Mouse (Mus musculus) lung, postnatal 0 days (tissue): ENCODE results near the gene Hoxc13.

Experiments used
- CTCF ChIP-seq: IDR thresholded peaks from 2 replicates; pipeline ENCODE4 v1.5.1; 2016; ENCODE audit warnings: antibody characterized with exemption, mild to moderate bottlenecking
- EP300 ChIP-seq: IDR thresholded peaks from 2 replicates; pipeline ENCODE4 v1.6.1; 2016; ENCODE audit warnings: antibody characterized with exemption, mild to moderate bottlenecking, control low read depth

- no peak for TF ChIP-seq EP300
- TF ChIP-seq CTCF: no peak
These were observed 48.4 kb downstream of the Hoxc13 start for GRCm38 (mm10) chr15:102969296-102969695.
